Mouse (Mus musculus) embryonic facial prominence, embryonic 15.5 days (tissue): ENCODE data around the gene Tnfsf11. TPM values are rescaled to one million over a fixed set of nuclear protein-coding genes. Genes with fewer than 3 reads are reported as not detected.

Source experiments
- ATAC-seq: fragments of 200-750 bp; cut with Nextera tagmentation; 2 replicates; pipeline ENCODE4 v1.8.0; 2017; ENCODE audit warnings: low read depth, moderate TSS enrichment; ENCODE audit not compliant: insufficient number of reproducible peaks, low FRiP score, low TSS enrichment
- H3K27ac ChIP-seq: fragments of 300-500 bp; sonication (generic); replicated peaks from 2 replicates; pipeline ENCODE4 v1.5.1; 2015; ENCODE audit warnings: mild to moderate bottlenecking, inconsistent platforms
- H3K27me3 ChIP-seq: fragments of 300-500 bp; sonication (generic); 2 replicates; pipeline ENCODE4 v1.6.1; 2015; ENCODE audit warnings: inconsistent platforms
- H3K36me3 ChIP-seq: fragments of 300-500 bp; sonication (generic); 2 replicates; pipeline ENCODE4 v1.6.1; 2015; ENCODE audit warnings: mild to moderate bottlenecking, inconsistent platforms
- H3K4me1 ChIP-seq: fragments of 300-500 bp; sonication (generic); 2 replicates; pipeline ENCODE4 v1.6.1; 2015; ENCODE audit warnings: inconsistent platforms
- H3K4me2 ChIP-seq: fragments of 300-500 bp; sonication (generic); replicated peaks from 2 replicates; pipeline ENCODE4 v1.6.1; 2015; ENCODE audit warnings: mild to moderate bottlenecking, inconsistent platforms
- H3K4me3 ChIP-seq: fragments of 300-500 bp; sonication (generic); replicated peaks from 2 replicates; pipeline ENCODE4 v1.5.1; 2015; ENCODE audit warnings: mild to moderate bottlenecking, inconsistent platforms
- H3K9ac ChIP-seq: fragments of 300-500 bp; sonication (generic); 2 replicates; pipeline ENCODE4 v1.6.1; 2015; ENCODE audit warnings: inconsistent platforms
- H3K9me3 ChIP-seq: fragments of 300-500 bp; sonication (generic); replicated peaks from 2 replicates; pipeline ENCODE4 v1.6.1; 2016; ENCODE audit warnings: inconsistent platforms
- WGBS: fragments of 180-500 bp; shearing (Covaris S2); methylation state at CpG from one replicate; pipeline ENCODE4 v1.1.7; 2015; 5-methylcytosine and 5-hydroxymethylcytosine counted together
- microRNA-seq: library from miRNA; unstranded; fragments of <30 nt; microRNA quantifications from one replicate; pipeline ENCODE4, GENCODE M21; 2016; ENCODE audit warnings: borderline number of aligned reads
- polyA plus RNA-seq: library from polyadenylated mRNA; unstranded; fragments of >200 nt; fragmentation: Nextera tagmentation; extraction: Ambion mirVana; gene quantifications from 2 replicates; pipeline ENCODE4 v1.2.1, GENCODE M21; 2015

Gene Tnfsf11
- polyA plus RNA-seq, 1 experiment from 2014 or later = 2.5 TPM

DNA sequence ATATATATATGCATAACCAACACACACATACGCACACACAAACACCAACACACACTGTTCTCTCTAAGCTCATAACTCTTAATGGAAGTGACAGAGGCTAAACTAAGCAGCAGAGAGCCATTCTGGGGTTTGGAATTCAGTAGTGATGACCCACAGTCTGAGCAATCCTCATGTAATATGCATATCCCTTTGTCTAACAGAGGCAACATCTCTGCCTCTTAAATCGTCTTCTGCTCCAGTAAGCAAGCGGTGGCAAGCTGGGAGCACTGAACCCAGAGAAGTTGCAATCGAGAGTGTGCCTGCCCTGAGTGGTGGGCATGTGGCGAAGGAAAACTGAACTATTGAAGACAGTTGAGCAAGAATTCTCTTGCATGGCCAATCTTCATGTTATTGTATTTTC lies 61.2 kb downstream of the Tnfsf11 start:
- ATAC-seq = no peak
- WGBS = 87% methylated on average over 5 of the region's 5 CpGs
- Histone ChIP-seq H3K4me3 (no peak overlapping the region), H3K4me1 (no peaks in the 10 kb centered on the region), H3K27me3 (no peaks in the 10 kb centered on the region), H3K9me3 (no peaks in the 10 kb centered on the region), H3K4me2 (no peak overlapping the region), H3K9ac (no peak overlapping the region), H3K36me3 (no peaks in the 10 kb centered on the region), H3K27ac (no peak overlapping the region)

- Histone ChIP-seq H3K9me3 (no peaks in the 10 kb centered on the region), H3K27me3 (no peaks in the 10 kb centered on the region), H3K4me1 (no peaks in the 10 kb centered on the region), H3K4me2 (no peak overlapping the region), H3K27ac (no peak overlapping the region), H3K9ac (no peak overlapping the region), H3K36me3 (no peaks in the 10 kb centered on the region), H3K4me3 (no peak overlapping the region)
- 31% methylated on average over 4 of the region's 4 CpGs for WGBS
- no peak for ATAC-seq
Observed at GRCm38 (mm10) chr14:78244811-78245210, 63.0 kb downstream of the Tnfsf11 start.

DNA sequence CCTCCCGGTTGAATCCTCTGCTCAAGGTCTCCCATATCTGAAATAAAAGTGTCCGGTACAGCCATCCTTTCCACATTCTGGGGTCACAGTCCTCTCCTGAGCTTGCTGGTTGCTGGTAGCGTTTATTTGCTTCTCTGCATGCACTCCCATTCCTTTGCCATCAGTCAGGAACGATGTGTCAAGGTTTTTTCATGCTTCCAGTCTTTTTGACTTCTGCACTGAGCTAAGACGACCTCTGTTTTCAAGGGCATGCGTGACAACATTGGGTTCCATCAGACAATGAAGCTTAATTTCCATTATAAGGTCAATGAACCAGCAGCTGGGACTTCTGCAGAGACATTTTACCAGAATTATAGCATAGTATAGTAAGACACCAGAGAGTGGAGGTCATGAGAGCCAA lies 68.5 kb downstream of the Tnfsf11 start:
- H3K27ac ChIP-seq = no peak overlapping the region
- no peak for ATAC-seq
- no peaks in the 10 kb centered on the region for H3K27me3 ChIP-seq
- H3K4me1 ChIP-seq = peaks cover 6% of the 10 kb centered on the region
- no peak overlapping the region for H3K4me2 ChIP-seq
- H3K9ac ChIP-seq = no peak overlapping the region
- no peak overlapping the region for H3K4me3 ChIP-seq
- no peaks in the 10 kb centered on the region for H3K9me3 ChIP-seq
- H3K36me3 ChIP-seq = no peaks in the 10 kb centered on the region
- WGBS = 88% methylated on average over 6 of the region's 6 CpGs

- Histone ChIP-seq H3K4me2 (no peak overlapping the region), H3K9ac (no peak overlapping the region), H3K9me3 (no peaks in the 10 kb centered on the region), H3K4me1 (peaks cover 6% of the 10 kb centered on the region), H3K36me3 (no peaks in the 10 kb centered on the region), H3K27ac (no peak overlapping the region), H3K27me3 (no peaks in the 10 kb centered on the region), H3K4me3 (no peak overlapping the region)
- 55% methylated on average over 6 of the region's 6 CpGs for WGBS
- peak; percentile 60; the same call in 1 of the 2 replicates for ATAC-seq
Observed at GRCm38 (mm10) chr14:78237238-78237637, 70.6 kb downstream of the Tnfsf11 start.

GRCm38 (mm10) chr14:78236144-78236543 lies 71.7 kb downstream of the Tnfsf11 start:
- Histone ChIP-seq H3K4me2 (no peak overlapping the region), H3K4me3 (no peak overlapping the region), H3K27ac (no peak overlapping the region), H3K27me3 (no peaks in the 10 kb centered on the region), H3K9me3 (no peaks in the 10 kb centered on the region), H3K9ac (no peak overlapping the region), H3K4me1 (peaks cover 6% of the 10 kb centered on the region), H3K36me3 (no peaks in the 10 kb centered on the region)
- ATAC-seq = peak; percentile 73
- WGBS = 35% methylated on average over 4 of the region's 4 CpGs

- Histone ChIP-seq H3K4me2 (no peak overlapping the region), H3K4me1 (peaks cover 6% of the 10 kb centered on the region), H3K4me3 (no peak overlapping the region), H3K27me3 (no peaks in the 10 kb centered on the region), H3K9ac (no peak overlapping the region), H3K9me3 (no peaks in the 10 kb centered on the region), H3K27ac (no peak overlapping the region), H3K36me3 (no peaks in the 10 kb centered on the region)
- ATAC-seq = no peak
- 35% methylated on average over 3 of the region's 3 CpGs for WGBS
Observed at GRCm38 (mm10) chr14:78235296-78235695, 72.5 kb downstream of the Tnfsf11 start.

GRCm38 (mm10) chr14:78229012-78229411 lies 78.8 kb downstream of the Tnfsf11 start:
- H3K27ac ChIP-seq = no peak overlapping the region
- H3K4me1 ChIP-seq = no peaks in the 10 kb centered on the region
- 60% methylated on average over 4 of the region's 4 CpGs for WGBS
- H3K36me3 ChIP-seq = no peaks in the 10 kb centered on the region
- no peak overlapping the region for H3K4me3 ChIP-seq
- H3K9ac ChIP-seq = no peak overlapping the region
- ATAC-seq = no peak
- no peaks in the 10 kb centered on the region for H3K27me3 ChIP-seq
- H3K4me2 ChIP-seq = no peak overlapping the region
- no peaks in the 10 kb centered on the region for H3K9me3 ChIP-seq

Small RNA genes within 50 kb of the gene (microRNA-seq; reads per million reads assigned to microRNA genes)
- not detected for gene Gm23652

Other genes with a start within 250 kb of the Tnfsf11 start
- gene Fam216b, start 219.0 kb downstream of the Tnfsf11 start, polyA plus RNA-seq = 1.4 and 2.3 TPM in 2 replicates
- 16.8 and 19.1 TPM in 2 replicates for gene Akap11, start 228.8 kb upstream of the Tnfsf11 start, polyA plus RNA-seq